Mouse (Mus musculus) ovary, adult 18-20 months (tissue): ENCODE data around the gene Asxl2.

Source experiments
- DNase-seq: peaks from one replicate; pipeline ENCODE4 v3.0.0; 2022; ENCODE audit warnings: low spot score, mixed read lengths

Asxl2 gene

DNA sequence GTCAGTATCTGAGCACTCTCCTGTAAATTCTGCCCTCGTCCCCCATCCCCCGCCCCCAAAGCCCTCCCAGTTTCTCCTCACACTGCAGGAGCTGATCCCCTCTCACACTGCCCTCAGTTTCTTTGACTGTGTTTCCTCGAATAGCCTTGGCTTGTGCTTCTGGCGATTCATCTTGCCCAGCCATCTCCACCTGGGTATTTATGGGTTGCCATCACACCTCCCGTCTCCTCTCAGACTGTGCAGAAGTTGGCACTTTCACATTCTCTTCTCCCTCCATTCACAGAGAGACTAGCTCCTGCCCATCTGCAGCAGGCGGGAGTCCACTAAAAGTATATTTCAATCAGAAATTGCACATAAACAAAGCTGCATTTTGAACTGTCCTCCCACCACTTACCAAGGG lies 120.1 kb downstream of the Asxl2 start:
- DNase-seq = no peak

DNA sequence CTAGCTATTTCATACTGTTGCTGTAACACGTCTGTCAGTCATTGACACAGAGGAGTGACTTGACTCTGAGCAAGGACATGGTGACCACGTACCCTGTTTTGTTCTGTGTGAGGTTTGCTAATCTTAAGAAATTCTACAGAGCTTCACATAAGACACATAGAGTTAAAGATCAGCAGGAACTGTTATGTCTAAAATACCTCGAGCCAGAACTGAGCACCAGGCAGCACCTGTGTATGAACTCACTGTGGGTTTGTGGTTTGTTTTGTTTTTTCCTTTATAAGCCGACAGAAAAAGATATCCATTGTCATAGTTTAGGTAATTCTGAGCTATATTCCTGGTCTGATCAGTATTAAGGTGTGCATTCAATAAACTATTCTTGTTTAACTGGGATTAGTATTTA lies 120.8 kb downstream of the Asxl2 start:
- DNase-seq = no peak

DNA sequence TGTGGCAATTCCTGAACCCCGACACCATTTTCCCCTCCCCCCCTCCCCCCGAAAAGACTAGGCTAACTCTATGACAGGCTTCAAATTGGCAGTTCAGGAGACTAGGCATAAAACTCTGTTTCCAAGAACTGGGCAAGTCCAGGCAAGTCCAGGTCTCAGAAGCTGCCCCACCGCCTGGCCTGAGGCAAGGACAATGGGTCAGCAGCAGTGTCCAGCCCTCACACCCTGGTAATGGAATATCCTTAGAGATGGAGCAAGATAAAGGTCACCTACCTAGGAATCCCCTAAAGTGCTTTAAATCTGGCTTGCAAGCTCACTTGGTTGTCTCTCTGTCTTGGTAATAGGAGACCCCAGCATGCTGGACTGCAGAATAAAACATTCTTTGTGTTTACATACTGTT lies 121.3 kb downstream of the Asxl2 start:
- no peak for DNase-seq

DNA sequence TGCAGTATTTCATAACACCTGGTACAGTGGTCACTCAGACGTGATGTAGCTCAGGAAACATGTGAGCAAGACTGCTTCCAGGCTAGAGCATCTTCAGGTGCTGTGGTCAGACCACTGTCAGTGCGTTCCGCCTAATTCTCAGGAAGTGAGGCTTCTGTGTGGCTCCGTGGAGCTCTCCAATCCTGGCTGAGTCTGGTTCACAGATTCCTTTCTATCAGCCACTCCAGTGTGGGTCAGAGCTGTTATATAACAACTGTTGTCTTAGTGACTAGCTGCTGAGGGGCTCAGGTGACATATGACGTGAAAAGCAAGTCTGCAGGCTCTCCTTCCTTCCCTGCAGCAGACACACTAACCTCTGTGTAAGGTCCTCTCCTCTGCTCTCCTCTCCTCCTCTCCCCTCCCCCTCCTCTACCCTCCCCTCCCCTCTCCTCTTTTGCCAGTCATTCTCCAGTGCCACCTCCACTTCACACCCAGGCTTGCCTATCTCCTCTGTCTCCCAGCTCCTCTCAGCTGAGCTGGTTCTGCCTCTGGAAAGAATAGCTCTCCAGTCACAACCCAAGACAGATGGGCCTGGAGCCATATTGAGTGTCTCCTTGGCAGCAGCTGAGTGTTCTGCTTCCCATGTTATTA lies 122.0 kb downstream of the Asxl2 start:
- no peak for DNase-seq

DNA sequence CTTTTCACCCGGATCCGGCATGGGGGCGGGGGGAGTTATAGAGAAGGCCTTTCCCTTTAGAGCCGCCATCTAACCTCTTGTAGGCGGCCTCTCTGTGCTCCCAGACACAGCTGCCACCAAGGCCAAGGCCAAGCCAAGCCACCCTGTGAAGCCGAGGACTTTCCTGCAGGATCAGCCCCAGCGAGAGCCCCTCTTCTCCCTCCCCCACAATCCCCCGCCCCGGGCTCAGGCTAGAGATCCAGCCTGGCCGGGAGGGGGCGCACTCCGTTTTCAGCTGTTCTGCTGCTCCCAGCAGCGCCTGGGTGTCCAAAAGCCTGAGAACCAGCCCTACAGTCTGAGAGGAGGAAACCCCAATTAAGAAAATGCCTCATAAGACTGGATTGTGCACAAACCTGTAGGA lies 123.6 kb downstream of the Asxl2 start:
- DNase-seq = no peak
